Mouse (Mus musculus): ENCODE measurements around the gene Agpat3. TPM values are rescaled to one million over a fixed set of nuclear protein-coding genes. Genes with fewer than 3 reads are reported as not detected.

Agpat3 gene
- 2.7 and 3.1 TPM in 2 replicates for total RNA-seq (2015)
- total RNA-seq (2017), result 1.8 and 4.1 TPM in 2 replicates

- peak; percentile 64 for ATAC-seq (replicated peaks; ENCODE audit: poor library complexity)
Observed at GRCm38 (mm10) chr10:78351887-78352665, at the start of gene Agpat3. TSS of gene Agpat3 (minus strand) at chr10:78352489.

- ATAC-seq (replicated peaks; ENCODE audit: poor library complexity), result no peak
Observed at GRCm38 (mm10) chr10:78401127-78401526, 48.8 kb upstream of the Agpat3 start.

GRCm38 (mm10) chr10:78399090-78399657 lies 46.9 kb upstream of the Agpat3 start:
- peak; percentile 82 for ATAC-seq (replicated peaks; ENCODE audit: poor library complexity)

- ATAC-seq (replicated peaks; ENCODE audit: poor library complexity), result no peak
Observed at GRCm38 (mm10) chr10:78396625-78396885, 44.3 kb upstream of the Agpat3 start.

- peak; percentile 75 for ATAC-seq (replicated peaks; ENCODE audit: poor library complexity)
Observed at GRCm38 (mm10) chr10:78395819-78396624, 43.7 kb upstream of the Agpat3 start.

GRCm38 (mm10) chr10:78395377-78395776 lies 43.1 kb upstream of the Agpat3 start:
- ATAC-seq (replicated peaks; ENCODE audit: poor library complexity), result no peak

GRCm38 (mm10) chr10:78392072-78392471 lies 39.8 kb upstream of the Agpat3 start:
- peak; percentile 82 for ATAC-seq (replicated peaks; ENCODE audit: poor library complexity)

GRCm38 (mm10) chr10:78390982-78391470 lies 38.7 kb upstream of the Agpat3 start:
- ATAC-seq (replicated peaks; ENCODE audit: poor library complexity), result no peak

GRCm38 (mm10) chr10:78388216-78388980 lies 36.1 kb upstream of the Agpat3 start:
- ATAC-seq (replicated peaks; ENCODE audit: poor library complexity), result no peak

GRCm38 (mm10) chr10:78385520-78385919 lies 33.2 kb upstream of the Agpat3 start:
- no peak for ATAC-seq (replicated peaks; ENCODE audit: poor library complexity)

- ATAC-seq (replicated peaks; ENCODE audit: poor library complexity), result no peak
Observed at GRCm38 (mm10) chr10:78383567-78383966, 31.3 kb upstream of the Agpat3 start.

GRCm38 (mm10) chr10:78378516-78378915 lies 26.2 kb upstream of the Agpat3 start:
- ATAC-seq (replicated peaks; ENCODE audit: poor library complexity), result peak; percentile 48

- peak; percentile 88 for ATAC-seq (replicated peaks; ENCODE audit: poor library complexity)
Observed at GRCm38 (mm10) chr10:78372681-78373668, 20.7 kb upstream of the Agpat3 start.

GRCm38 (mm10) chr10:78371746-78372145 lies 19.5 kb upstream of the Agpat3 start:
- ATAC-seq (replicated peaks; ENCODE audit: poor library complexity), result no peak

- ATAC-seq (replicated peaks; ENCODE audit: poor library complexity), result 0 out of 2 replicates have a peak, but pooled peaks have one; percentile 7
Observed at GRCm38 (mm10) chr10:78367586-78367985, 15.3 kb upstream of the Agpat3 start.

GRCm38 (mm10) chr10:78366851-78367312 lies 14.6 kb upstream of the Agpat3 start:
- peak; percentile 78 for ATAC-seq (replicated peaks; ENCODE audit: poor library complexity)

GRCm38 (mm10) chr10:78366195-78366834 lies 14.0 kb upstream of the Agpat3 start:
- no peak; the same call in 1 of the 2 replicates for ATAC-seq (replicated peaks; ENCODE audit: poor library complexity)

GRCm38 (mm10) chr10:78365555-78365954 lies 13.3 kb upstream of the Agpat3 start:
- ATAC-seq (replicated peaks; ENCODE audit: poor library complexity), result no peak

GRCm38 (mm10) chr10:78364106-78364505 lies 11.8 kb upstream of the Agpat3 start:
- ATAC-seq (replicated peaks; ENCODE audit: poor library complexity), result peak; percentile 78
